Mouse (Mus musculus): ENCODE measurements at regions not wholly inside any gene's neighbourhood (a gene's known extent, or its start where the extent isn't known, plus 50 kb on each side); places are given as distances from the start of the nearest gene placed in this dataset.

GRCm38 (mm10) chr4:140358103-140358502 lies 111.5 kb upstream of the Igsf21 start:
- Histone ChIP-seq H3K27me3 (peaks cover 6% of the 10 kb centered on the region; the same call in 1 of the 2 replicates), H3K36me3 (no peaks in the 10 kb centered on the region), H3K4me3 (replicated peaks) (no peak overlapping the region), H3K27ac (no peak overlapping the region), H3K9ac (no peak overlapping the region), H3K4me1 (no peaks in the 10 kb centered on the region), H3K9me3 (replicated peaks) (no peaks in the 10 kb centered on the region), H3K4me2 (no peak overlapping the region)
- no peak for ATAC-seq (replicated peaks; ENCODE audit: low FRiP score)
- WGBS = 7% methylated on average over 5 of the region's 5 CpGs

DNA sequence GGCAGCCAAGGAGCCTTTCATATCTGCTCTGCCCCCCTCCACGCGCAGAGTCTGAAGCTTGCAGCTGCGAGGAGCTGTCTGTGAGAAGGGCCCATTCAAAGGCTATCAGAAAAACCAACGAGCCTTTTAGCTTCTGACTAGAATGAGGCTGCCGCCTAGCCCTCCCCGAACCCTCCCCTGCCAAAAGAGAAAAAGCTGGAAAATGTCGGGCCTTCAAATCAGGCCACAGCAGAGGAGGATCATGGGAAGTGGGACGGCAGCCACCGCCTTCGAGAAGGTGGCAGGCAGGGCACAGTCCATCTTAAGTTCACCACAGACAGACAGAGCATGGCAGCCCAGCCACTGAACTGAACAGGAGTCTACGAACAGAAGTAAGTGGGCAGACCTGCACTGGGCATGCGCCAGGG lies 108.6 kb upstream of the Igsf21 start:
- 74% methylated on average over 12 of the region's 12 CpGs for WGBS
- H3K27ac ChIP-seq = no peak overlapping the region
- no peaks in the 10 kb centered on the region for H3K36me3 ChIP-seq
- H3K4me2 ChIP-seq = no peak overlapping the region
- no peaks in the 10 kb centered on the region for H3K9me3 ChIP-seq (replicated peaks)
- no peaks in the 10 kb centered on the region for H3K4me1 ChIP-seq
- no peak overlapping the region for H3K9ac ChIP-seq
- no peaks in the 10 kb centered on the region for H3K27me3 ChIP-seq
- no peak for ATAC-seq (replicated peaks; ENCODE audit: low FRiP score)
- no peak overlapping the region for H3K4me3 ChIP-seq (replicated peaks)

DNA sequence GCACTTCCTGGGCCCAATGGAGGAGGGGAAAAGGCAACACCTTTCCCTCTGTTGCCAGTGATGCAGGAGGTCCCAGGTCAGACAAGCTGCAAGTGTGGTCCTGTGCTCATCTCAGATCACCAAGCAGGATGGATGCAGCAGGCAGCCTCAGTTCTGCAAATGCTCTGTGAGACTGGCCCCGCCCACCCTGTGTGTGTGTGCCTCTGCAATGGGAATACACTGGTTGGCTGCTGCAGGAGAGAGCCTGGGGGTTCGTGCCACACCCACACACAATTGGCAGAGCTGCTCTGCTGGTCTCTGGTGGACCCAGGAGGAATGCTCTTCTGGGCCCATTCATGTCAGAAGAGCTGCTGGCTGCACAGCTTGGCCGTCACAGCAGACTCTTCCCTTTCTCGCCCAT lies 102.2 kb upstream of the Igsf21 start:
- Histone ChIP-seq H3K9ac (no peak overlapping the region), H3K27me3 (no peaks in the 10 kb centered on the region), H3K4me1 (no peaks in the 10 kb centered on the region), H3K4me3 (replicated peaks) (no peak overlapping the region), H3K36me3 (no peaks in the 10 kb centered on the region), H3K4me2 (no peak overlapping the region), H3K27ac (no peak overlapping the region), H3K9me3 (replicated peaks) (no peaks in the 10 kb centered on the region)
- 56% methylated on average over 4 of the region's 4 CpGs for WGBS
- no peak for ATAC-seq (replicated peaks; ENCODE audit: low FRiP score)

- no peaks in the 10 kb centered on the region for H3K9me3 ChIP-seq (replicated peaks)
- 0 out of 2 replicates have a peak, but pooled peaks cover 2% of the 10 kb centered on the region for H3K27me3 ChIP-seq
- H3K36me3 ChIP-seq = no peaks in the 10 kb centered on the region
- no peak overlapping the region for H3K4me3 ChIP-seq (replicated peaks)
- no peaks in the 10 kb centered on the region for H3K4me1 ChIP-seq
- no peak overlapping the region for H3K9ac ChIP-seq
- H3K4me2 ChIP-seq = no peak overlapping the region
- H3K27ac ChIP-seq = no peak overlapping the region
- no peak for ATAC-seq (replicated peaks; ENCODE audit: low FRiP score)
- WGBS = 88% methylated on average over 4 of the region's 4 CpGs
These were observed 83.6 kb upstream of the Igsf21 start for GRCm38 (mm10) chr4:140330138-140330537.

DNA sequence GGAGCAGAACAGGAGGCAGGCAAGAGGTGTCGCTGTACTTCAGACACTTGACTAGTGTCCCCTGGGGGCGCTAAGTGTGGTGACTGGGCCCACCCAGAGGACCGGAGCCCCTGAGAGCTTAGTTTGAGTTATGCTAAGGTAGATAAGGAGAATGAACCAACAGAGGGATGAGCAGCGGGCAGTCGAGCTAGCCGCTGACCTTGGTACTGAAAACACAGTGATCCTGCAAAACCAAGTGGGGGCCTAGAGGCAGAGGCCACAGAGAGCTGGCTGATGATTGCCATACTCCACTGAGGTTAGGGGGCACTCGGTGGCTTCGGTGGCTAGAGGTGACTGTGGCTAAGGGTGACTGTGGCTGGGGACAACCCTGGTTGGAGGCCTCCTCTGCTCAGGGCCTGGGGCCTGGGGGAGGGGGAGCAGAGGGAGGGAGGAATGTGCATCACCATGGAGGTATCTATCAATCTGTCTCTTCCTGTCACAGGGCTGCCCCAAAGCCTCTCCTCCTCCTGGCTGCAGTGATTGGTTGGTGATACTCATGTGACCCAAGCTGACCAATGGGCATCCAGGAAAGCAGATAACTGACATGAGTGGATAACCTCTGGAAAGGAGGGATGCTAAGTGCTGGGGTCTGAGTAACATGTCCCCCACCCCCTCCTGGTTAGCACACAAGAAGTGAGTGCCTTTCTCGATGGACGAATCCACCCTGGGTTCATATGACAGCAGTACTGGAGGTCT lies 80.3 kb upstream of the Igsf21 start:
- no peaks in the 10 kb centered on the region for H3K36me3 ChIP-seq
- WGBS = 28% methylated on average over 10 of the region's 10 CpGs
- no peak overlapping the region for H3K27ac ChIP-seq
- H3K9me3 ChIP-seq (replicated peaks) = no peaks in the 10 kb centered on the region
- no peak overlapping the region for H3K9ac ChIP-seq
- no peak overlapping the region for H3K4me3 ChIP-seq (replicated peaks)
- H3K4me2 ChIP-seq = no peak overlapping the region
- no peaks in the 10 kb centered on the region for H3K27me3 ChIP-seq
- no peaks in the 10 kb centered on the region for H3K4me1 ChIP-seq
- ATAC-seq (replicated peaks; ENCODE audit: low FRiP score) = no peak

DNA sequence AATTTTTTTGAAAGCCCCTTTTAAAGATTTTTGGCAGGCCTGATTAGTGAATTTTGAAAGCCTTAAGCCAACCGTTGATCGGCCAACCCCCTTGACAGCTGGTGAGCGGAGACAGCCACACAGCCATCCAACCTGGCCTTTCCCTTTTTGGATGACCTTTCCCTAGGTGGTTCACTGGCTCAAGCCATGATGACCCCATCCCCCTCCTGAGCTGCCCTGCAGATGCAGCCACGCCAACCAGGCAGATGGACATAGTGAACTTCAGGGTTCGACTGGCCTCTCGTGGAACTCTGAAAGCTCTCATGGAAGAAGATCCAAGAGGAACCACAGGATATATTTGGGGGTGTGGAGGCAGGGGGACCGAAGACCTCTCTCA lies 79.1 kb upstream of the Igsf21 start:
- no peaks in the 10 kb centered on the region for H3K27me3 ChIP-seq
- no peak for ATAC-seq (replicated peaks; ENCODE audit: low FRiP score)
- no peak overlapping the region for H3K4me2 ChIP-seq
- H3K9me3 ChIP-seq (replicated peaks) = no peaks in the 10 kb centered on the region
- no peak overlapping the region for H3K9ac ChIP-seq
- H3K36me3 ChIP-seq = no peaks in the 10 kb centered on the region
- no peak overlapping the region for H3K27ac ChIP-seq
- 86% methylated on average over 7 of the region's 7 CpGs for WGBS
- H3K4me1 ChIP-seq = no peaks in the 10 kb centered on the region
- H3K4me3 ChIP-seq (replicated peaks) = no peak overlapping the region

GRCm38 (mm10) chr4:140324971-140325676 lies 78.5 kb upstream of the Igsf21 start:
- H3K4me2 ChIP-seq = no peak overlapping the region
- no peaks in the 10 kb centered on the region for H3K9me3 ChIP-seq (replicated peaks)
- no peaks in the 10 kb centered on the region for H3K36me3 ChIP-seq
- no peak overlapping the region for H3K27ac ChIP-seq
- no peak overlapping the region for H3K4me3 ChIP-seq (replicated peaks)
- no peak for ATAC-seq (replicated peaks; ENCODE audit: low FRiP score)
- no peaks in the 10 kb centered on the region for H3K4me1 ChIP-seq
- no peak overlapping the region for H3K9ac ChIP-seq
- H3K27me3 ChIP-seq = no peaks in the 10 kb centered on the region
- 87% methylated on average over 8 of the region's 8 CpGs for WGBS

DNA sequence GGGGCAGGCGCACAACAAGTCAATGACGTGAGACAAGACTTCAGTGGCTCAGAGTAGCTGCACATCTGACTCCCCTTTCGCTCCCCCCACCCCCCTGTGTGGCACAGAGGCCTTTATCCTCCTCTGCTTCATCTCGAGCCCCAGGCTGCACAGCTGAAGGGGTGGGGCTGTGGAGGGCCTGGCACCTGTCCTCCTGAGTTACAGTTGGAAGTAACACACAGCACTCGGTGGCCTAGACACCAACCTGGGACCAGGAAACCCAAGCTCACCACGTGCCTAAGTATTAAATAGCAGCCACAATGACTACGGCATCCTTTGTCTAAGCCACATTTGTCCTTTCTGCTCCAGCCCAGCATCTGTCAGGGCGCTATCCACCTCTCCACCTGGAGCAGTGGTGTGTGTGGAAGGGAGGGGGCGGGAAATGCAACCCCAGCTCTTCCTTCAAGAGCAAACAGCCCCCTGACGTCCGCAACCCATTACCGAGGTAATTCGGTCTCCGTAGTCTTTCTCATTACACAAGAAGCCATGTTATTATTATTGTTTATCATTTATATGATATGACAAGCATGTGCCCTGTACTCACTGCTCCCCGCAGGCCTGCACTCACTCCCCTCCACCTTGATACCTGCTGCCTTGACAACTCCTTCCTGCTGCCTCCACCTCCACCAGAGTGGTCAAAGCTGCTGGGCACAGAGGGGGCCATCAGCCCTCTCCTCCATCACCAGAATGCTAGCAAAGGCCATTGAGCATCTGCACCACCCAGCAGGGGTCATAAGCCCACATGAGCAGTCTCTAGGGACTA lies 73.7 kb upstream of the Igsf21 start:
- H3K4me3 ChIP-seq (replicated peaks) = no peak overlapping the region
- no peak overlapping the region for H3K9ac ChIP-seq
- H3K27ac ChIP-seq = no peak overlapping the region
- no peak for ATAC-seq (replicated peaks; ENCODE audit: low FRiP score)
- 66% methylated on average over 15 of the region's 15 CpGs for WGBS
- H3K4me2 ChIP-seq = no peak overlapping the region
- no peaks in the 10 kb centered on the region for H3K9me3 ChIP-seq (replicated peaks)
- no peaks in the 10 kb centered on the region for H3K36me3 ChIP-seq
- no peaks in the 10 kb centered on the region for H3K4me1 ChIP-seq
- peaks cover 4% of the 10 kb centered on the region; the same call in 1 of the 2 replicates for H3K27me3 ChIP-seq

GRCm38 (mm10) chr4:140312635-140313034 lies 66.1 kb upstream of the Igsf21 start:
- Histone ChIP-seq H3K4me3 (replicated peaks) (no peak overlapping the region), H3K27me3 (peaks cover 2% of the 10 kb centered on the region; the same call in 1 of the 2 replicates), H3K4me1 (no peaks in the 10 kb centered on the region), H3K36me3 (no peaks in the 10 kb centered on the region), H3K27ac (no peak overlapping the region), H3K4me2 (no peak overlapping the region), H3K9me3 (replicated peaks) (0 out of 2 replicates have a peak, but pooled peaks cover 3% of the 10 kb centered on the region), H3K9ac (no peak overlapping the region)
- 71% methylated on average over 16 of the region's 16 CpGs for WGBS
- ATAC-seq (replicated peaks; ENCODE audit: low FRiP score) = no peak

GRCm38 (mm10) chr4:140307481-140307880 lies 60.9 kb upstream of the Igsf21 start:
- H3K27ac ChIP-seq = no peak overlapping the region
- no peaks in the 10 kb centered on the region for H3K36me3 ChIP-seq

DNA sequence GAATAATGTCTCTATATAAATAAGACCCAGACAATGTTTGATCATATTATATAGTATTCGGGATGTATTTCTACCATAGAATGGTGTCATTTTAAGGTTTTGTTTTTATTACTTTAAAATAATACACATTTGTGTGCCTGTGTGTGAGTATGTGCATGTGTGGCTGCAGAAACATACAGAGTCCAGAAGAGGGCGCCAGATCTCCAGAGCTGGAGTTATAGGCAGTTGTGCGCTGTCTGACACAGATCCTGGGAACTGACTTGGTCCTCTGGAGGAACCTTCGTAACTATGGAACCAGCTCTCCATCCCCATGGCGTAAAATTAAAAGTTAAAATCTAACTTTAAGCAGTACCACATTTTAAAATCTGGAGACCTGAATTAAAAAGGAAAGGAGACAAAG lies 58.4 kb upstream of the Igsf21 start:
- WGBS = 82% methylated on average over 5 of the region's 5 CpGs

More at GRCm38 (mm10) chr4:140307481-140307880, 60.9 kb upstream of the Igsf21 start:
- ATAC-seq (replicated peaks; ENCODE audit: low FRiP score) = no peak
- no peaks in the 10 kb centered on the region for H3K9me3 ChIP-seq (replicated peaks)
- no peak overlapping the region for H3K9ac ChIP-seq
- whole genome bisulfite sequencing = 74% methylated on average over 8 of the region's 8 CpGs
- H3K4me3 ChIP-seq (replicated peaks) = no peak overlapping the region
- H3K4me2 ChIP-seq = no peak overlapping the region
- H3K4me1 ChIP-seq = no peaks in the 10 kb centered on the region
- H3K27me3 ChIP-seq = no peaks in the 10 kb centered on the region

GRCm38 (mm10) chr4:140301661-140302060 lies 55.1 kb upstream of the Igsf21 start:
- H3K4me2 ChIP-seq = no peak overlapping the region
- no peak overlapping the region for H3K9ac ChIP-seq
- H3K4me3 ChIP-seq (replicated peaks) = no peak overlapping the region
- no peaks in the 10 kb centered on the region for H3K9me3 ChIP-seq (replicated peaks)
- WGBS = 81% methylated on average over 15 of the region's 15 CpGs
- H3K36me3 ChIP-seq = no peaks in the 10 kb centered on the region
- H3K27ac ChIP-seq = no peak overlapping the region
- no peak for ATAC-seq (replicated peaks; ENCODE audit: low FRiP score)
- no peaks in the 10 kb centered on the region for H3K27me3 ChIP-seq
- H3K4me1 ChIP-seq = no peaks in the 10 kb centered on the region

More for the DNA sequence above, 58.4 kb upstream of the Igsf21 start:
- Histone ChIP-seq H3K4me1 (no peaks in the 10 kb centered on the region), H3K27ac (no peak overlapping the region), H3K27me3 (no peaks in the 10 kb centered on the region), H3K9me3 (replicated peaks) (no peaks in the 10 kb centered on the region), H3K4me3 (replicated peaks) (no peak overlapping the region), H3K36me3 (no peaks in the 10 kb centered on the region), H3K9ac (no peak overlapping the region), H3K4me2 (no peak overlapping the region)
- no peak for ATAC-seq (replicated peaks; ENCODE audit: low FRiP score)
